Mouse (Mus musculus) embryonic facial prominence, embryonic 14.5 days (tissue): ENCODE data around the gene Pars2. TPM values are rescaled to one million over a fixed set of nuclear protein-coding genes. Genes with fewer than 3 reads are reported as not detected.
A peak's percentile ranks its signal among the peaks of the same experiment; 100 is the strongest.

Source experiments
- ATAC-seq: fragments of 200-750 bp; cut with Nextera tagmentation; 2 replicates; pipeline ENCODE4 v1.8.0; 2017; ENCODE audit warnings: low read depth, moderate number of reproducible peaks, moderate TSS enrichment
- DNase-seq: peaks from one replicate; pipeline ENCODE4 v3.0.0-alpha.2; 2015; ENCODE audit warnings: low spot score
- H3K27ac ChIP-seq: fragments of 300-500 bp; sonication (generic); replicated peaks from 2 replicates; pipeline ENCODE4 v1.5.1; 2014; ENCODE audit warnings: low read depth, mild to moderate bottlenecking, low read length, moderate library complexity
- H3K27me3 ChIP-seq: fragments of 300-500 bp; sonication (generic); replicated peaks from 2 replicates; pipeline ENCODE4 v1.6.1; 2014; ENCODE audit warnings: low read length; ENCODE audit not compliant: control insufficient read depth, insufficient read depth
- H3K36me3 ChIP-seq: fragments of 300-500 bp; sonication (generic); 2 replicates; pipeline ENCODE4 v1.6.1; 2014; ENCODE audit warnings: low read length, mixed read lengths; ENCODE audit not compliant: control insufficient read depth, insufficient read depth
- H3K4me1 ChIP-seq: fragments of 300-500 bp; sonication (generic); 2 replicates; pipeline ENCODE4 v1.6.1; 2014; ENCODE audit warnings: antibody characterized with exemption, low read length; ENCODE audit not compliant: control insufficient read depth, insufficient read depth
- H3K4me2 ChIP-seq: fragments of 300-500 bp; sonication (generic); 2 replicates; pipeline ENCODE4 v1.6.1; 2014; ENCODE audit warnings: low read depth, mild to moderate bottlenecking, low read length, moderate library complexity, mixed read lengths
- H3K4me3 ChIP-seq: fragments of 300-500 bp; sonication (generic); 2 replicates; pipeline ENCODE4 v1.5.1; 2014; ENCODE audit warnings: low read depth, mild to moderate bottlenecking, low read length
- H3K9ac ChIP-seq: fragments of 300-500 bp; sonication (generic); 2 replicates; pipeline ENCODE4 v1.6.1; 2014; ENCODE audit warnings: low read depth, mild to moderate bottlenecking, low read length, moderate library complexity, mixed read lengths
- H3K9me3 ChIP-seq: fragments of 300-500 bp; sonication (generic); 2 replicates; pipeline ENCODE4 v1.6.1; 2016; ENCODE audit warnings: low read length; ENCODE audit not compliant: control insufficient read depth
- WGBS: fragments of 180-500 bp; shearing (Covaris S2); extraction: QIAGEN DNeasy Blood & Tissue Kit; methylation state at CpG from one replicate; pipeline ENCODE4 v1.1.7; 2014; 5-methylcytosine and 5-hydroxymethylcytosine counted together
- polyA plus RNA-seq: library from polyadenylated mRNA; unstranded; fragments of >200 nt; fragmentation: Nextera tagmentation; extraction: Ambion mirVana; gene quantifications from 2 replicates; pipeline ENCODE4 v1.2.1, GENCODE M21; 2014

Pars2 gene
- polyA plus RNA-seq, 1 experiment from 2014 or later = 12.4 TPM

GRCm38 (mm10) chr4:106647137-106647536 is 3.7 kb upstream of the Pars2 start:
- Histone ChIP-seq H3K9me3 (no peaks in the 10 kb centered on the region), H3K27ac (no peak overlapping the region), H3K4me2 (no peak overlapping the region), H3K27me3 (no peaks in the 10 kb centered on the region), H3K4me3 (no peak overlapping the region), H3K4me1 (peaks cover 19% of the 10 kb centered on the region), H3K9ac (no peak overlapping the region), H3K36me3 (no peaks in the 10 kb centered on the region)
- no peak for ATAC-seq
- peak; percentile 25 for DNase-seq
- WGBS = 74% methylated on average over 6 of the region's 6 CpGs

- H3K4me2 ChIP-seq = no peak overlapping the region
- no peak overlapping the region for H3K4me3 ChIP-seq
- H3K4me1 ChIP-seq = peaks cover 8% of the 10 kb centered on the region; the same call in 1 of the 2 replicates
- no peaks in the 10 kb centered on the region for H3K9me3 ChIP-seq
- no peak overlapping the region for H3K9ac ChIP-seq
- ATAC-seq = no peak
- H3K27ac ChIP-seq = no peak overlapping the region
- no peak for DNase-seq
- no peaks in the 10 kb centered on the region for H3K27me3 ChIP-seq
- H3K36me3 ChIP-seq = peaks cover 28% of the 10 kb centered on the region
- 90% methylated on average over 3 of the region's 3 CpGs for WGBS
Observed at GRCm38 (mm10) chr4:106652546-106652945, 1.7 kb downstream of the Pars2 start.

- Histone ChIP-seq H3K4me3 (no peak overlapping the region), H3K9ac (no peak overlapping the region)
Observed at GRCm38 (mm10) chr4:106653051-106653450, 2.2 kb downstream of the Pars2 start.

GRCm38 (mm10) chr4:106655681-106656080 is 4.8 kb downstream of the Pars2 start:
- DNase-seq (no peak), ATAC-seq (no peak)
- Histone ChIP-seq H3K9ac (no peak overlapping the region), H3K27me3 (no peaks in the 10 kb centered on the region), H3K36me3 (peaks cover 46% of the 10 kb centered on the region), H3K4me1 (peaks cover 8% of the 10 kb centered on the region; the same call in 1 of the 2 replicates), H3K9me3 (no peaks in the 10 kb centered on the region), H3K4me2 (no peak overlapping the region), H3K4me3 (no peak overlapping the region), H3K27ac (no peak overlapping the region)
- 88% methylated on average over 10 of the region's 10 CpGs for WGBS

More at GRCm38 (mm10) chr4:106653051-106653450, 2.2 kb downstream of the Pars2 start:
- no peak for DNase-seq
- no peaks in the 10 kb centered on the region for H3K27me3 ChIP-seq
- H3K36me3 ChIP-seq = peaks cover 29% of the 10 kb centered on the region
- H3K4me2 ChIP-seq = no peak overlapping the region
- no peak for ATAC-seq
- no peaks in the 10 kb centered on the region for H3K9me3 ChIP-seq
- H3K4me1 ChIP-seq = peaks cover 8% of the 10 kb centered on the region; the same call in 1 of the 2 replicates
- no peak overlapping the region for H3K27ac ChIP-seq
- 91% methylated on average over 15 of the region's 15 CpGs for WGBS

GRCm38 (mm10) chr4:106663956-106664470 is 13.1 kb downstream of the Pars2 start:
- H3K9ac ChIP-seq = no peak overlapping the region
- H3K4me2 ChIP-seq = no peak overlapping the region
- no peak overlapping the region for H3K27ac ChIP-seq
- 92% methylated on average over 5 of the region's 5 CpGs for WGBS
- H3K36me3 ChIP-seq = peaks cover 95% of the 10 kb centered on the region
- no peaks in the 10 kb centered on the region for H3K4me1 ChIP-seq
- H3K4me3 ChIP-seq = no peak overlapping the region
- ATAC-seq = no peak
- no peaks in the 10 kb centered on the region for H3K27me3 ChIP-seq
- no peak for DNase-seq
- no peaks in the 10 kb centered on the region for H3K9me3 ChIP-seq

- H3K4me1 ChIP-seq = no peaks in the 10 kb centered on the region
- ATAC-seq (no peak), DNase-seq (no peak)
- no peak overlapping the region for H3K4me2 ChIP-seq
- H3K27me3 ChIP-seq = no peaks in the 10 kb centered on the region
- H3K36me3 ChIP-seq = peaks cover 98% of the 10 kb centered on the region
- H3K4me3 ChIP-seq = no peak overlapping the region
- H3K9me3 ChIP-seq = no peaks in the 10 kb centered on the region
- 92% methylated on average over 6 of the region's 6 CpGs for WGBS
- no peak overlapping the region for H3K9ac ChIP-seq
- H3K27ac ChIP-seq = no peak overlapping the region
Observed at GRCm38 (mm10) chr4:106664697-106665096, 13.8 kb downstream of the Pars2 start.

- no peaks in the 10 kb centered on the region for H3K27me3 ChIP-seq
- no peak overlapping the region for H3K9ac ChIP-seq
- H3K4me3 ChIP-seq = no peak overlapping the region
- DNase-seq = no peak
- H3K9me3 ChIP-seq = no peaks in the 10 kb centered on the region
- H3K4me2 ChIP-seq = no peak overlapping the region
- no peaks in the 10 kb centered on the region for H3K4me1 ChIP-seq
- ATAC-seq = no peak
- H3K36me3 ChIP-seq = peaks cover 98% of the 10 kb centered on the region
- WGBS = 98% methylated on average over 2 of the region's 2 CpGs
- no peak overlapping the region for H3K27ac ChIP-seq
Observed at GRCm38 (mm10) chr4:106665269-106665668, 14.4 kb downstream of the Pars2 start.

GRCm38 (mm10) chr4:106665673-106666072 is 14.8 kb downstream of the Pars2 start:
- no peak for ATAC-seq
- Histone ChIP-seq H3K9ac (no peak overlapping the region), H3K4me2 (no peak overlapping the region), H3K36me3 (peaks cover 98% of the 10 kb centered on the region), H3K4me1 (no peaks in the 10 kb centered on the region), H3K9me3 (no peaks in the 10 kb centered on the region), H3K27me3 (no peaks in the 10 kb centered on the region), H3K27ac (no peak overlapping the region), H3K4me3 (no peak overlapping the region)
- 95% methylated on average over 10 of the region's 10 CpGs for WGBS
- no peak for DNase-seq

GRCm38 (mm10) chr4:106666546-106666945 is 15.7 kb downstream of the Pars2 start:
- peaks cover 100% of the 10 kb centered on the region for H3K36me3 ChIP-seq
- WGBS = 94% methylated on average over 2 of the region's 2 CpGs

More at GRCm38 (mm10) chr4:106666546-106666945, 15.7 kb downstream of the Pars2 start:
- H3K4me1 ChIP-seq = no peaks in the 10 kb centered on the region
- DNase-seq (no peak), ATAC-seq (no peak)
- no peaks in the 10 kb centered on the region for H3K9me3 ChIP-seq
- H3K4me2 ChIP-seq = no peak overlapping the region
- H3K9ac ChIP-seq = no peak overlapping the region
- no peak overlapping the region for H3K4me3 ChIP-seq
- H3K27me3 ChIP-seq = no peaks in the 10 kb centered on the region
- H3K27ac ChIP-seq = no peak overlapping the region
